In the genomic region with DNA sequence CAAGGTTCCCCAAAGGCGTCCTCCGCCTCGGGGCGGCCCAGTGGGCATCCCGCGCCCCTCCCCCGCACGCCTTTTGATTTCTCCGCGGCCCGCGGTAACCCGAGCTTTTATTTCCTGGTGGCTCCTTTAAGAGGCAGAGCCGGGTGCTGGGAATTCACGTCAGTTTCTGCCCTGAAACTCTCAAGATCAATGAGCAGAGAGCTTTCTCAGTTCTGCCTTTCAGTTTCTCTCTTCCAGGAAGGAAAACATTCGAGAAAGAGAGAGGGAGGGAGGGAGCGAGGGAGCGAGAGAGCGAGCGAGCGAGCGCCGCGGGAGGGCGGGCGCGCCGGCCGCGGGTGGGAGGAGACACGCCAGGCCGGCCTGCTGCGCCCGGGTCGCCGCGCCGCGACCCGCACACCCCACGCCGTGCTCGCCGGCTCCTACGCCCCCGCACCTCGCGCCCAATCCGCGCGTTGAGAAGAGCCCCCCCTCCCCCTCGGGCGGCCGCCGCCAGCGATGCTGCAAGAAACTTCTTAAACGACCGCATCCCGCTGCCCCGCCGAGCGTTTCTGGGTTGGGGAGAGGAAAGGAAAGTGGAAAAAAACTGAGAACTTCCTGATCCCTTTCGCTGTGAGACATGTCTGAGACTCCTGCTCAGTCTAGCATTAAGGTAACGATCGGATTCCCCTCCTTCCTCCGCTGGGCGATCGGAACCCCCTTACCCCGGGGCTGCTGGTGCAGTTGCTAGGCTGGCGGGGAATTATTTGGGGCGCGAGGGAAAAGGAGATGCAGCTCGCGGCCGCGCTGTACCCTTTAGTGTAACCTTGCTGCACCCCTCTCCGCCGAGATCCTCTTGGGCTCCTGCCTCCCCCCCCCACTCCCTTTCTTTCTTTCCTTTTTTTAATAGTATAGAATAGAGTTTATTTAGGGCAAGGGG, we compare ENCODE assay signal across 8 mouse cellular contexts. TPM values are rescaled to one million over a fixed set of nuclear protein-coding genes. Genes with fewer than 3 reads are reported as not detected.
DNase-seq lines count a peak whose midpoint lies in the region; ATAC-seq and TF ChIP-seq lines count a peak whose summit lies in the region.

A gene (plus strand): TSS at position 211 of the 916 bp plus-strand sequence.

- ATAC-seq in hindbrain, embryonic 14.5 days (ENCODE audit: low FRiP score): peak; percentile 75

- intact Hi-C loops in left cerebral cortex, adult 2 months (cut with DNase I): loop anchor here (2.0 to 5.0 kb wide), 6 partner anchors 23 to 353 kb away; no protein-coding TSS in a partner anchor

- peak within 1 kb of the TSS; percentile 63 for H3K4me2 ChIP-seq in hindbrain, embryonic 14.5 days (replicated peaks)

- peak within 1 kb of the TSS; percentile 69 for H3K4me3 ChIP-seq in hindbrain, embryonic 14.5 days (replicated peaks; ENCODE audit: low read length)
- peak within 1 kb of the TSS; percentile 99 for H3K4me3 ChIP-seq in left cerebral cortex, adult 2 months
- H3K4me3 ChIP-seq in macrophage (ENCODE audit: inconsistent target): peak within 1 kb of the TSS; percentile 94

- H3K36me3 ChIP-seq in hindbrain, embryonic 14.5 days (replicated peaks; ENCODE audit: control insufficient read depth, insufficient read depth): no peaks in the 10 kb centered on the region
- H3K36me3 ChIP-seq in macrophage (ENCODE audit: inconsistent target): no peaks in the 10 kb centered on the region

- peak; percentile 84 for DNase-seq in ZHBTc4 (ENCODE audit: low read depth, low spot score)
- peak; percentile 68 to 73 for DNase-seq in cerebellum, postnatal 36 days
- peak; percentile 72 to 83 for DNase-seq in frontal cortex, postnatal 36 days (ENCODE audit: low spot score in 2 of 2)
- DNase-seq in hindbrain, embryonic 14.5 days (ENCODE audit: low spot score): peak; percentile 78
- peak; percentile 70 to 77 for DNase-seq in left cerebral cortex, adult 2 months (ENCODE audit: extremely low spot score in 1 of 2, low spot score in 2 of 2)
- DNase-seq in right cerebral cortex, adult 2 months (ENCODE audit: low spot score in 2 of 2): peak; percentile 69 to 80
- peak; percentile 52 for DNase-seq in urinary bladder, postnatal 10 days (ENCODE audit: low spot score)

- peak within 1 kb of the TSS; percentile 98 for H3K9ac ChIP-seq in hindbrain, embryonic 14.5 days

- TF ChIP-seq CTCF in left cerebral cortex, adult 2 months (IDR thresholded peaks at IDR 0.05): no peak

- under 1% methylated on average over 72 of the region's 78 CpGs for WGBS in hindbrain, embryonic 14.5 days
- 2% methylated on average over 59 of the region's 78 CpGs for WGBS in macrophage (ENCODE audit: missing documents)

- no peaks in the 10 kb centered on the region for H3K9me3 ChIP-seq in hindbrain, embryonic 14.5 days (ENCODE audit: control insufficient read depth, low read length)

- H3K79me2 ChIP-seq in macrophage (ENCODE audit: inconsistent target): peaks cover 48% of the 10 kb centered on the region

- peak within 1 kb of the TSS; percentile 100 for H3K27ac ChIP-seq in hindbrain, embryonic 14.5 days
- peak within 1 kb of the TSS; percentile 99 for H3K27ac ChIP-seq in left cerebral cortex, adult 2 months
- peak within 1 kb of the TSS; percentile 92 for H3K27ac ChIP-seq in macrophage

- no peaks in the 10 kb centered on the region for H3K27me3 ChIP-seq in hindbrain, embryonic 14.5 days (ENCODE audit: control insufficient read depth, insufficient read depth, low read length)

- peaks cover 22% of the 10 kb centered on the region for H3K4me1 ChIP-seq in hindbrain, embryonic 14.5 days (replicated peaks; ENCODE audit: control insufficient read depth, insufficient read depth, low read length)

RNA-seq across cellular contexts. Expression of the gene that starts here (rescaled TPM):
- polyA plus RNA-seq in hindbrain, embryonic 14.5 days (2014; fragmentation: Nextera tagmentation; extraction: Ambion mirVana): 6.1 and 6.8 TPM in 2 replicates
- total RNA-seq in left cerebral cortex, adult 2 months (2021): 10 to 100 TPM; 18.7 to 19.3 TPM
- 100 to 1,000 TPM in 3 of 26 experiments, 10 to 100 TPM in 23; 35.9 to 168 (median 52.6) TPM for total RNA-seq in macrophage (2018; cell fraction: chromatin; rRNA removed)
- 10 to 100 TPM; 34.1 to 60.8 (median 42.1) TPM for total RNA-seq in macrophage (2018; cell fraction: cytosol; rRNA removed)
- total RNA-seq in macrophage (2018; cell fraction: nucleus; rRNA removed): 100 to 1,000 TPM in 2 of 26 experiments, 10 to 100 TPM in 24; 37.7 to 145 (median 56.4) TPM
- 23.4 to 26.3 TPM (median 24.8 TPM) in 3 replicates for polyA plus RNA-seq in macrophage (2018)

Comparison
In these comparisons a context has a peak if more than half of its experiments do, and no peak if none do; other contexts are left out.
1. Peak in every context shown above with its lines: DNase-seq, ATAC-seq, H3K4me3 ChIP-seq and H3K27ac ChIP-seq.